Mouse (Mus musculus): Measurements from ENCODE around the gene B3gat3. TPM values are rescaled to one million over a fixed set of nuclear protein-coding genes. Genes with fewer than 3 reads are reported as not detected.
A peak's percentile ranks its signal among the peaks of the same experiment; 100 is the strongest.
"Not testable (repeated sequence)": the region's sequence is repeated elsewhere in the genome, so short reads cannot be mapped to it uniquely, and the experiment has no call there.

Gene B3gat3
- total RNA-seq, 1 experiment from 2014 or later = 17.5 TPM

- no peak for ATAC-seq (replicated peaks; ENCODE audit: low read depth, poor library complexity, severe bottlenecking)
These were observed 47.7 kb downstream of the B3gat3 start for GRCm38 (mm10) chr19:8967893-8968292.

DNA sequence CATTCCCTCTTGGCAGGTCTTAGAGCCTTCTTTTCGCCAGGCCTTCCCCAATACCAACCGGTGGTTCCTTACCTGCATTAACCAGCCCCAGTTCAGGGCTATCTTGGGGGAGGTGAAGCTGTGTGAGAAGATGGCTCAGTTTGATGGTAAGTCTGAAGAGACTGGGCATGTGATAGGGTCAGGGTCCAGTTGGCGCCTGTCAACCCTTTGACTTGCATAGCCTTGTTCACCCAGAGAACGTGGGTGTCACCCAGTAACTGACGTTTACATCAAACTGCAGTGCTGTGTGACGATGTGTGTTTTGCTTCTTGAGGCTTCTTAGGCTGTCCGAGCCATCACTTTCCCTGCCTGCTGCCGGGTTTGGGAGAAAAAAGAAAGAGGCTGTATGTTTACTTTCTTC lies 52.3 kb downstream of the B3gat3 start:
- not testable (repeated sequence) for ATAC-seq (replicated peaks; ENCODE audit: low read depth, poor library complexity, severe bottlenecking)

DNA sequence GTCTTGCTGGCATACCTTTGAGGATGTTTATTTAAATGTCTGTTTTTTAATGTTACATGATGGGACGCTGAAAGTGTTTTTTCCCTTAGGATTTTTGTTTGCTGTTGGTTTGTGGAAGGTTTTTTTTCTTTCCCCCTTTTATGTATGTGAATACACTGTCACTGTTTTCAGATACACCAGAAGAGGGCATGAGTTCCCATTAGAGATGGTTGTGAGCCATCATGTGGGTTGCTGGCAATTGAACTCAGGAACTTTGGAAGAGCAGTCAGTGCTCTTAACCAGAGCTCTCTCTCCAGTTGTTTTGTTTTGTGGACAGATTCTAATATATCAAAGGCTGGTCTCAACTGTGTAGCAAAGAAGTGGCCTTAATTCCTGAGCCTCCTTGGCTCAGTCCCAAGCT lies 54.5 kb downstream of the B3gat3 start:
- no peak for ATAC-seq (replicated peaks; ENCODE audit: low read depth, poor library complexity, severe bottlenecking)

DNA sequence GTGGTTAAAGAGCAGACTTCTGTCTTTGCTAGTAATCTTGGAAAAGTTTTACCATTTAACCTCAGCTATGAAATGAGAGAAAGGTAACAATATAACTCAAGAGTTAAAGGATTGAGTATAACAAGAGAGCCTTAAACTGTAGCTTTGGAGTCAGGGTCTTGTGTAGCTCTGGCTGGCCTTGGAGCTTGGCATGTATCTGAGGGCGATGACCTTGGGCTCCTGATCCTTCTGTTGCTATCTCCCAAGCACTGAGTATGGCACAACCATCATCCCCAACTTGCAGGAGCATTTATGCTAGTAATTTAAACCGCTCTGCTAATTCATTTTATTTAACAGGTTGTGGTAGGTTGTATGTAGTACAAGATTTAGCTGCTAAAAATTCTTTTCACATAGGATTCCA lies 55.3 kb downstream of the B3gat3 start:
- no peak for ATAC-seq (replicated peaks; ENCODE audit: low read depth, poor library complexity, severe bottlenecking)

DNA sequence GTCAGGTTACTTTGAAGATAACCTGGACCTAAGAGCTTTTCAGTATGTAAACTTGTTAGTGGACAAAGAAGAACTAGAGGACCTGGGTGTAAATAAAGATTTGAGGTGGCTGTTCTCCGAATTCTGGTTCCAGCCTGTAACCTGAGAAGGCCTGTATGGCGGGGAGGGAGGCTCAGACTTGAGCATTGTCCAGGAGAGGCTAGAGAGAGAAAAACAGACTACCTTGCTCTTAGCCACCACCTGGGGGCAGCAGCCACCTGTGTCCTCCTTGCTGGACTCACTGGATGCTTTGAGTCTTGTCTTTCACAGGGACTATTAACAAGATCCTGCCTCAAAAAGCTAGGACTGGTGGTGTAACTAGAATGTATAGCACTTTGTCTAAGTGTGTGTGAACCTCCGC lies 56.4 kb downstream of the B3gat3 start:
- ATAC-seq (replicated peaks; ENCODE audit: low read depth, poor library complexity, severe bottlenecking) = peak; percentile 45; the same call in 1 of the 2 replicates

Other genes starting within 250 kb of the B3gat3 start
- 124 and 150 TPM in 2 replicates for gene Slc3a2, start 197.0 kb upstream of the B3gat3 start, total RNA-seq (2017)
- 121 and 149 TPM in 2 replicates for gene Wdr74, start 184.5 kb upstream of the B3gat3 start, total RNA-seq (2017)
- gene 1700092M07Rik, start 179.7 kb upstream of the B3gat3 start, total RNA-seq (2017) = 1.5 and 5.8 TPM in 2 replicates
- 45.7 and 60.0 TPM in 2 replicates for gene Stx5a, start 179.0 kb upstream of the B3gat3 start, total RNA-seq (2017)
- 126 and 129 TPM in 2 replicates for gene Nxf1, start 163.3 kb upstream of the B3gat3 start, total RNA-seq (2017)
- 36.9 and 48.2 TPM in 2 replicates for gene Tmem223, start 149.4 kb upstream of the B3gat3 start, total RNA-seq (2017)
- 57.4 and 60.0 TPM in 2 replicates for gene Tmem179b, start 145.9 kb upstream of the B3gat3 start, total RNA-seq (2017)
- gene Taf6l, start 134.0 kb upstream of the B3gat3 start, total RNA-seq (2017) = 10.3 and 11.4 TPM in 2 replicates
- 52.9 and 62.4 TPM in 2 replicates for gene Polr2g, start 121.8 kb upstream of the B3gat3 start, total RNA-seq (2017)
- 1.8 and 1.9 TPM in 2 replicates for gene Zbtb3, start 117.8 kb upstream of the B3gat3 start, total RNA-seq (2017)
- gene Ttc9c, start 101.0 kb upstream of the B3gat3 start, total RNA-seq (2017) = 65.7 and 68.2 TPM in 2 replicates
- 89.1 and 100 TPM in 2 replicates for gene Hnrnpul2, start 100.4 kb upstream of the B3gat3 start, total RNA-seq (2017)
- 4.2 TPM in 1 of 2 replicates, not detected in the other for gene AC129217.1, start 90.6 kb upstream of the B3gat3 start, total RNA-seq (2017)
- gene Bscl2, start 82.9 kb upstream of the B3gat3 start, total RNA-seq (2017) = 34.5 and 41.5 TPM in 2 replicates
- not detected in 2 replicates for gene Gng3, start 81.2 kb upstream of the B3gat3 start, total RNA-seq (2017)
- 0.73 TPM in 1 of 2 replicates, not detected in the other for gene Lrrn4cl, start 69.6 kb upstream of the B3gat3 start, total RNA-seq (2017)
- gene Ubxn1, start 48.9 kb upstream of the B3gat3 start, total RNA-seq (2017) = 176 and 210 TPM in 2 replicates
- 110 and 122 TPM in 2 replicates for gene Uqcc3, start 39.5 kb upstream of the B3gat3 start, total RNA-seq (2017)
- 7.7 and 35.4 TPM in 2 replicates for gene Lbhd1, start 36.6 kb upstream of the B3gat3 start, total RNA-seq (2017)
- gene Gm49403, start 36.4 kb upstream of the B3gat3 start, total RNA-seq (2017) = not detected in 2 replicates
- gene 1810009A15Rik, start 31.5 kb upstream of the B3gat3 start, total RNA-seq (2017) = 53.0 and 62.6 TPM in 2 replicates
- gene Gm49416, start 31.4 kb upstream of the B3gat3 start, total RNA-seq (2017) = not detected in 2 replicates
- gene Ints5, start 27.4 kb upstream of the B3gat3 start, total RNA-seq (2017) = 10.5 and 18.5 TPM in 2 replicates
- gene Ganab, start 22.3 kb upstream of the B3gat3 start, total RNA-seq (2017) = 63.4 and 73.1 TPM in 2 replicates
- 2.0 and 3.2 TPM in 2 replicates for gene Rom1, start 9.0 kb downstream of the B3gat3 start, total RNA-seq (2017)
- gene Eml3, start 9.2 kb downstream of the B3gat3 start, total RNA-seq (2017) = 22.9 and 41.2 TPM in 2 replicates
- 151 and 180 TPM in 2 replicates for gene Mta2, start 21.5 kb downstream of the B3gat3 start, total RNA-seq (2017)
- 19.9 and 25.9 TPM in 2 replicates for gene Tut1, start 33.5 kb downstream of the B3gat3 start, total RNA-seq (2017)
- gene Eef1g, start 46.7 kb downstream of the B3gat3 start, total RNA-seq (2017) = 721 and 789 TPM in 2 replicates
- gene Ahnak, start 68.9 kb downstream of the B3gat3 start, total RNA-seq (2017) = 14.1 and 14.9 TPM in 2 replicates
- not detected in 2 replicates for gene Scgb1a1, start 167.6 kb downstream of the B3gat3 start, total RNA-seq (2017)
- 28.4 and 32.6 TPM in 2 replicates for gene Asrgl1, start 215.3 kb downstream of the B3gat3 start, total RNA-seq (2017)